20 mouse cellular contexts compared by ENCODE assay signal in the genomic region with DNA sequence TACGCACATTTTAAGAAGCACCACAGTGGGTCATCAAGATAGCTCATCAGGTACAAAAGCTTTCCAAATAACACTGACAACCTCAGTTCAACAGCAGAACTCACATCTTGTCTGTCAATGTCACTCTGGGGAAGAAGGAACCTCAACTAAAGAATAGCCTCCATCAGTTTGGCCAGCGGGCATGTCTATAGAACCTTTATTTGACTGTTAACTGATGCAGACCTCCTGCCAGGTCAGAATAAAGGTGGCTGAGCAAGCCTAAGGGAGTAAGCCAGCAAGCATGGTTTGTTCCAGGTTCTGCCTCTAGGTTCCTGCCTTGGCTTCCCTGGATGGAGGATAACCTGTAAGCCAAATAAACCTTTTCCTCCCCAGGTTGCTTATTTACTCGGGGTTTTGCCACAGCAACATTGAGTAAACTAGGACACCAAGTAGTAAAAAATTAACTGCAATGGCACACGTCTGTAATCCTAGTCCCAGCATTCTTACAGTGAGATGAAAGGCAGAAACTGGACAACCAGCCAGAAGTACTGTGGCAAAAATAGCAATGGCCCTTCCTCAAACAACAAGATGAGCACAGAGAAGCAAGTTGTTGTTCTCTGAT. TPM values are rescaled to one million over a fixed set of nuclear protein-coding genes. Genes with fewer than 3 reads are reported as not detected.
DNase-seq lines count a peak whose midpoint lies in the region; ATAC-seq and TF ChIP-seq lines count a peak whose summit lies in the region.
"Had no signal": no experiment of that assay in that cellular context is flagged by ENCODE, and none has a peak within 500 bp of the region (broad histone marks: within the 10 kb centered on the region; RNA-seq: fewer than 3 reads in every experiment).

No protein-coding gene starts in this region.

- no peak overlapping the region for H3K4me2 ChIP-seq in liver, embryonic 11.5 days
- H3K4me2 ChIP-seq: embryonic facial prominence, embryonic 15.5 days; heart, embryonic 12.5 days had no signal

- peaks cover 6% of the 10 kb centered on the region; the same call in 1 of the 2 replicates for H3K4me1 ChIP-seq in liver, adult 2 months (ENCODE audit: control insufficient read depth, insufficient read depth, low read length)
- no peaks in the 10 kb centered on the region for H3K4me1 ChIP-seq in liver, embryonic 11.5 days (replicated peaks; ENCODE audit: control insufficient read depth, insufficient read depth, low read length)
- no peaks in the 10 kb centered on the region for H3K4me1 ChIP-seq in hindbrain, embryonic 10.5 days (replicated peaks)
- H3K4me1 ChIP-seq: embryonic facial prominence, embryonic 15.5 days; forebrain, embryonic 10.5 days; heart, embryonic 12.5 days had no signal

- no peak overlapping the region for H3K9ac ChIP-seq in liver, adult 2 months (ENCODE audit: low read depth, low read length)
- H3K9ac ChIP-seq in liver, embryonic 11.5 days (ENCODE audit: low read depth, low read length) = no peak overlapping the region
- H3K9ac ChIP-seq: embryonic facial prominence, embryonic 15.5 days; heart, embryonic 12.5 days had no signal

- peak overlapping the region; percentile 82; the same call in 1 of the 2 replicates for H3K27ac ChIP-seq in liver, adult 2 months (replicated peaks; ENCODE audit: insufficient read depth, low read depth, low read length)
- H3K27ac ChIP-seq in liver, embryonic 11.5 days (ENCODE audit: low read depth, low read length) = no peak overlapping the region
- H3K27ac ChIP-seq in hindbrain, embryonic 10.5 days = no peak overlapping the region
- H3K27ac ChIP-seq: embryonic facial prominence, embryonic 15.5 days; forebrain, embryonic 10.5 days; gastrocnemius, adult 2 months had no signal

- peaks cover 5% of the 10 kb centered on the region for H3K9me3 ChIP-seq in liver, embryonic 11.5 days (ENCODE audit: control insufficient read depth, low read length)
- H3K9me3 ChIP-seq in hindbrain, embryonic 10.5 days = peaks cover 10% of the 10 kb centered on the region

- TF ChIP-seq CTCF in liver, adult 2 months (IDR thresholded peaks at IDR 0.05; ENCODE audit: low read depth, low read length) = no peak

- no peak for TF ChIP-seq POLR2A in liver, adult 2 months (IDR thresholded peaks at IDR 0.05; ENCODE audit: extremely low read depth, insufficient read depth, low read length)

- H3K27me3 ChIP-seq in liver, adult 2 months (ENCODE audit: control insufficient read depth, insufficient read depth, low read length) = no peaks in the 10 kb centered on the region
- H3K27me3 ChIP-seq in liver, embryonic 11.5 days (replicated peaks; ENCODE audit: control insufficient read depth, insufficient read depth, low read length) = no peaks in the 10 kb centered on the region
- H3K27me3 ChIP-seq in hindbrain, embryonic 10.5 days (ENCODE audit: insufficient read depth, poor library complexity, severe bottlenecking) = no peaks in the 10 kb centered on the region
- H3K27me3 ChIP-seq: embryonic facial prominence, embryonic 15.5 days; heart, embryonic 12.5 days had no signal

- peaks cover 2% of the 10 kb centered on the region; the same call in 1 of the 2 replicates for H3K79me2 ChIP-seq in liver, adult 2 months (ENCODE audit: control insufficient read depth, insufficient read depth, low read length)

- ATAC-seq in liver, embryonic 11.5 days (replicated peaks; ENCODE audit: low FRiP score) = no peak
- ATAC-seq: forebrain, embryonic 14.5 days had no signal

- 48% methylated on average over 4 of the region's 4 CpGs for WGBS in liver, adult 2 months
- 89% methylated on average over 4 of the region's 4 CpGs for WGBS in liver, embryonic 11.5 days
- 88% methylated on average over 4 of the region's 4 CpGs for WGBS in hindbrain, embryonic 10.5 days

- H3K36me3 ChIP-seq in liver, adult 2 months (ENCODE audit: control insufficient read depth, insufficient read depth, low read length) = peaks cover 63% of the 10 kb centered on the region
- H3K36me3 ChIP-seq in liver, embryonic 11.5 days (ENCODE audit: control insufficient read depth, insufficient read depth, low read length) = peaks cover 50% of the 10 kb centered on the region
- H3K36me3 ChIP-seq in hindbrain, embryonic 10.5 days = peaks cover 97% of the 10 kb centered on the region

- peak; percentile 22 for DNase-seq in kidney, adult 18-20 months
- no peak for DNase-seq in kidney, postnatal 10 days
- peak; percentile 98 for DNase-seq in liver, adult 2 months (ENCODE audit: extremely low read depth, low read depth, low spot score)
- DNase-seq in liver, embryonic 11.5 days (ENCODE audit: low spot score) = no peak
- DNase-seq in ES-CJ7 (ENCODE audit: low read depth, low spot score) = peak; percentile 62
- peak; percentile 82 for DNase-seq in ZHBTc4 (ENCODE audit: low read depth, low spot score)
- DNase-seq in hindbrain, embryonic 10.5 days (ENCODE audit: low spot score) = no peak
- DNase-seq in lung, postnatal 25 days (ENCODE audit: low spot score) = no peak
- DNase-seq: adrenal gland, postnatal 10 days; cerebellum, adult 11 months; cerebellum, adult 8-10 months; cerebellum, postnatal 14 days; embryo, embryonic 11 days; gastrocnemius, adult 2 months; gastrocnemius, postnatal 25 days had no signal

- H3K4me3 ChIP-seq in liver, adult 2 months (ENCODE audit: insufficient read depth, low read depth, low read length) = no peak overlapping the region
- no peak overlapping the region for H3K4me3 ChIP-seq in liver, embryonic 11.5 days (ENCODE audit: low read depth, low read length)
- no peak overlapping the region for H3K4me3 ChIP-seq in hindbrain, embryonic 10.5 days
- H3K4me3 ChIP-seq: embryonic facial prominence, embryonic 15.5 days; erythroblast, embryonic 14.5 days; forebrain, embryonic 10.5 days; gastrocnemius, adult 2 months; heart, embryonic 12.5 days had no signal

RNA-seq across cellular contexts. Expression of gene Zfp26, which starts 16.7 kb away (rescaled TPM):
- total RNA-seq in liver, adult 2 months (2014; rRNA removed) = 8.2 and 8.8 TPM in 2 replicates
- 0.70 and 1.1 TPM in 2 replicates for polyA plus RNA-seq in liver, adult 2 months (2012; rRNA removed)
- 15.1 and 16.4 TPM in 2 replicates for polyA plus RNA-seq in liver, embryonic 11.5 days (2014; fragmentation: Nextera tagmentation; extraction: Ambion mirVana)
- 16.5 and 25.9 TPM in 2 replicates for polyA plus RNA-seq in hindbrain, embryonic 10.5 days (2016; fragmentation: Nextera tagmentation; extraction: Ambion mirVana)

RNA-seq across cellular contexts. Expression of gene Zfp426, which starts 49.3 kb away (rescaled TPM):
- total RNA-seq in liver, adult 2 months (2014; rRNA removed) = 8.9 and 10.3 TPM in 2 replicates
- 2.4 and 2.8 TPM in 2 replicates for polyA plus RNA-seq in liver, adult 2 months (2012; rRNA removed)
- polyA plus RNA-seq in liver, embryonic 11.5 days (2014; fragmentation: Nextera tagmentation; extraction: Ambion mirVana) = 14.9 and 15.3 TPM in 2 replicates
- polyA plus RNA-seq in hindbrain, embryonic 10.5 days (2016; fragmentation: Nextera tagmentation; extraction: Ambion mirVana) = 24.0 and 26.1 TPM in 2 replicates

RNA-seq across cellular contexts. Expression of gene Zfp560, which starts 58.3 kb away (rescaled TPM):
- total RNA-seq in liver, adult 2 months (2014; rRNA removed) = 6.7 and 7.8 TPM in 2 replicates
- 3.5 and 4.6 TPM in 2 replicates for polyA plus RNA-seq in liver, adult 2 months (2012; rRNA removed)
- polyA plus RNA-seq in liver, embryonic 11.5 days (2014; fragmentation: Nextera tagmentation; extraction: Ambion mirVana) = 22.9 and 24.4 TPM in 2 replicates
- polyA plus RNA-seq in hindbrain, embryonic 10.5 days (2016; fragmentation: Nextera tagmentation; extraction: Ambion mirVana) = 30.8 and 36.7 TPM in 2 replicates

Comparison
In these comparisons a context has a peak if more than half of its experiments do, and no peak if none do; other contexts are left out.
1. DNase-seq: peak in kidney, adult 18-20 months (single experiment), liver, adult 2 months (single experiment), ES-CJ7 (single experiment) and ZHBTc4 (single experiment); none in kidney, postnatal 10 days (single experiment), liver, embryonic 11.5 days (single experiment), hindbrain, embryonic 10.5 days (single experiment) and lung, postnatal 25 days (single experiment).